16 mouse cellular contexts compared by ENCODE assay signal in genomic region chr13:44688140-44688539, GRCm38 (mm10).
"Had no signal": no experiment of that assay in that cellular context is flagged by ENCODE, and none has a peak within 500 bp of the region (broad histone marks: within the 10 kb centered on the region; RNA-seq: fewer than 3 reads in every experiment).

No protein-coding gene starts in this region.

- H3K36me3 ChIP-seq: lung, embryonic 15.5 days; midbrain, embryonic 13.5 days; midbrain, embryonic 15.5 days; neural tube, embryonic 12.5 days had no signal

- H3K9ac ChIP-seq: lung, embryonic 15.5 days; midbrain, embryonic 13.5 days; midbrain, embryonic 15.5 days; neural tube, embryonic 12.5 days had no signal

- H3K4me1 ChIP-seq: lung, embryonic 15.5 days; midbrain, embryonic 13.5 days; midbrain, embryonic 15.5 days; neural tube, embryonic 12.5 days had no signal

- H3K4me2 ChIP-seq: lung, embryonic 15.5 days; midbrain, embryonic 11.5 days; midbrain, embryonic 13.5 days; midbrain, embryonic 15.5 days; neural tube, embryonic 12.5 days had no signal

- ATAC-seq: lung, postnatal 0 days; midbrain, embryonic 13.5 days; midbrain, embryonic 15.5 days had no signal

- DNase-seq: lung, adult 2 months; lung, postnatal 14 days; lung, postnatal 36 days; right cerebral cortex, postnatal 14 days; spleen, adult 18-20 months; thymus, adult 18-20 months; thymus, postnatal 14 days; thymus, postnatal 36 days had no signal

- H3K27ac ChIP-seq: lung, embryonic 15.5 days; macrophage; midbrain, embryonic 13.5 days; midbrain, embryonic 15.5 days; neural tube, embryonic 12.5 days had no signal

- H3K27me3 ChIP-seq: lung, embryonic 15.5 days; midbrain, embryonic 13.5 days; midbrain, embryonic 15.5 days; neural tube, embryonic 12.5 days had no signal

- H3K9me3 ChIP-seq: lung, embryonic 15.5 days; megakaryocyte, embryonic 14.5 days; midbrain, embryonic 13.5 days; midbrain, embryonic 15.5 days; neural tube, embryonic 12.5 days had no signal

- H3K4me3 ChIP-seq: lung, embryonic 15.5 days; megakaryocyte, embryonic 14.5 days; midbrain, embryonic 13.5 days; midbrain, embryonic 15.5 days; neural tube, embryonic 12.5 days had no signal
